Mouse (Mus musculus) kidney, postnatal 25 days (tissue): ENCODE measurements at regions not wholly inside any gene's neighbourhood (a gene's known extent, or its start where the extent isn't known, plus 50 kb on each side); places are given as distances from the start of the nearest gene placed in this dataset.
A peak's percentile ranks its signal among the peaks of the same experiment; 100 is the strongest.

ENCODE experiments used
- DNase-seq, 2 experiments: peaks; one replicate each; pipeline ENCODE4 v3.0.0; 2021; ENCODE audit warnings: mixed read lengths in 2 of 2

- DNase-seq, result no peak
Observed at GRCm38 (mm10) chr12:106191771-106192170, 181.7 kb downstream of the Vrk1 start.

- no peak for DNase-seq
Observed at GRCm38 (mm10) chr12:106199302-106199701, 189.3 kb downstream of the Vrk1 start.

- no peak for DNase-seq
Observed at GRCm38 (mm10) chr12:106203526-106203925, 193.5 kb downstream of the Vrk1 start.

- no peak for DNase-seq
Observed at GRCm38 (mm10) chr12:106210959-106211358, 200.9 kb downstream of the Vrk1 start.

- DNase-seq, result no peak
Observed at GRCm38 (mm10) chr12:106211488-106211887, 201.5 kb downstream of the Vrk1 start.

- peak in 1 of 2 experiments; percentile 9 for DNase-seq
Observed at GRCm38 (mm10) chr12:106212397-106212796, 202.4 kb downstream of the Vrk1 start.

GRCm38 (mm10) chr12:106220071-106220470 lies 210.0 kb downstream of the Vrk1 start:
- DNase-seq, result no peak

GRCm38 (mm10) chr12:106226276-106226675 lies 216.2 kb downstream of the Vrk1 start:
- DNase-seq, result no peak

GRCm38 (mm10) chr12:106226776-106227562 lies 216.9 kb downstream of the Vrk1 start:
- no peak for DNase-seq

GRCm38 (mm10) chr12:106227563-106227840 lies 217.5 kb downstream of the Vrk1 start:
- no peak for DNase-seq

GRCm38 (mm10) chr12:106245178-106245840 lies 235.3 kb downstream of the Vrk1 start:
- DNase-seq, result no peak

- DNase-seq, result no peak
Observed at GRCm38 (mm10) chr12:106273591-106273990, 263.6 kb downstream of the Vrk1 start.

- no peak for DNase-seq
Observed at GRCm38 (mm10) chr12:106277886-106278285, 267.9 kb downstream of the Vrk1 start.

- no peak for DNase-seq
Observed at GRCm38 (mm10) chr12:106282491-106283106, 272.6 kb downstream of the Vrk1 start.

- no peak for DNase-seq
Observed at GRCm38 (mm10) chr12:106284814-106285213, 274.8 kb downstream of the Vrk1 start.

- peak in 1 of 2 experiments; percentile 8 for DNase-seq
Observed at GRCm38 (mm10) chr12:106288791-106289515, 278.9 kb downstream of the Vrk1 start.

- no peak for DNase-seq
Observed at GRCm38 (mm10) chr12:106291476-106292046, 281.5 kb downstream of the Vrk1 start.

- DNase-seq, result no peak
Observed at GRCm38 (mm10) chr12:106293117-106293516, 283.1 kb downstream of the Vrk1 start.

- DNase-seq, result no peak
Observed at GRCm38 (mm10) chr12:106295596-106295995, 285.6 kb downstream of the Vrk1 start.

- no peak for DNase-seq
Observed at GRCm38 (mm10) chr12:106302617-106303016, 292.6 kb downstream of the Vrk1 start.

GRCm38 (mm10) chr12:106308291-106308955 lies 298.4 kb downstream of the Vrk1 start:
- no peak for DNase-seq

- no peak for DNase-seq
Observed at GRCm38 (mm10) chr12:106308956-106309610, 299.1 kb downstream of the Vrk1 start.
